Mouse (Mus musculus): ENCODE results near the gene Tmeff1. TPM values are rescaled to one million over a fixed set of nuclear protein-coding genes. Genes with fewer than 3 reads are reported as not detected.

Tmeff1 gene
- total RNA-seq, 1 experiment = 257 TPM

DNA sequence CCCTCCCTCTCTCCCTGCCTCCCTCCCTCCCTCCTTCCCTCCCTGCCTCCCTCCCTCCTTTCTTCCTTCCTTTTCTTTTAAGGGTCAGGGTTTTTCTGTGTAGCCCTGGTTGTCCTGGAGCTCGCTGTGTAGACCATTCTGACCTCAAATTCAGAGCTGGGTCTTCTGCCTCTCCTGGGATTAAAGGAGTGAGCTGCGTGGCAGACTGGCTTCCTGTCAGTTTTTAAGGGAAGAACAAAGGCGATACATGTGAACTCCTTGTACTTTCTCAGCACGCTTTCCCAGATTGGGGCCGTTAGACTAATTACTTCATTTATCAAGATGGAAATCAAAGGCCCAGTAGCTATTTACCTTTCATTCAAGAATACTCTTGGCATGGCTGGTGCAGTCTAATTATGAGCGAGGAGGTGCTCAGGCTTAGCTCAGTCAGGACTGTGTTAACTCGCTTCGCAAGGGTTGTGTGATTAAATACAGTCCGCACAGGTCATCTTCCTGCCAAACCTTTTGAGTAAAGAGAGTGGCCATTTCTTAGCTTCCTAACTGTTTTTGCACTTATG, 107.8 kb downstream of the Tmeff1 start:
- Histone ChIP-seq H3K4me1 (ENCODE audit: control insufficient read depth in 2 of 2, insufficient read depth in 2 of 2, low read length in 2 of 2, poor library complexity in 1 of 2) (0 out of 4 replicates have a peak, but pooled peaks cover 0 to 2% of the 10 kb centered on the region in 2 experiments), H3K36me3 (ENCODE audit: control insufficient read depth, insufficient read depth, low read length, poor library complexity, severe bottlenecking) (no peaks in the 10 kb centered on the region), H3K27ac (ENCODE audit: insufficient read depth, low read depth, low read length, poor library complexity, severe bottlenecking) (no peak overlapping the region), H3K9ac (ENCODE audit: insufficient read depth, low read depth, low read length, poor library complexity, severe bottlenecking) (no peak overlapping the region), H3K9me3 (ENCODE audit: control insufficient read depth, insufficient read depth, low read depth, low read length) (no peaks in the 10 kb centered on the region), H3K4me3 (ENCODE audit: insufficient read depth in 1 of 2, low read depth in 1 of 2, low read length in 2 of 2, poor library complexity in 1 of 2, severe bottlenecking in 1 of 2) (no peak overlapping the region)
- DNase-seq (ENCODE audit: low read depth, low spot score) = no peak
- in situ Hi-C loops (cut with MboI; ENCODE audit: low sequenced_read_pairs in 2 of 2, unreplicated experiment in 2 of 2) = no loop called here
- TF ChIP-seq ZNF384 (IDR thresholded peaks at IDR 0.05; ENCODE audit: low read depth, low read length) (no peak), CHD2 (IDR thresholded peaks at IDR 0.05; ENCODE audit: low read depth, low read length) (no peak), MAFK (IDR thresholded peaks at IDR 0.05; ENCODE audit: insufficient read depth, low read depth, low read length) (no peak), HCFC1 (IDR thresholded peaks at IDR 0.05; ENCODE audit: borderline replicate concordance, insufficient read depth, low read length) (no peak), ZC3H11A (IDR thresholded peaks at IDR 0.05; ENCODE audit: borderline replicate concordance, low read depth, low read length) (no peak)

DNA sequence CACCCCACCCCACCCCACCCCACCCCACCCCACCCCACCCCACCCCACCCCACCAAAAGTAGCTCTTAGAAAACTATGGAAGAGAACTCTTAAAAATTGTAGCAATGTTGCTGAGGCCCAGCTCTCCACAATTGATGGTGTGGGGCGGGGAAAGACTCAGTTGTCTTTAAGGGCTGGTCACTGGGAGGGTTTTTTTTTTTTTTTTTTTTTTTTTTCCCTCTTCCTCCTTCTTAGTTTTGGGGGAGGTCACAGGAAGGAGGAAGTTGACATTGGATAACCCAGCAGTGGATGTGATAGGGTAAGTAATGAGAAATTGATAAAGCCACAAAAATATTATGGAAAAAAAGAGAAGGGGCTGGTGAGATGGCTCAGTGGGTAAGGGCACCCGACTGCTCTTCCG, 111.7 kb downstream of the Tmeff1 start:
- in situ Hi-C loops (cut with MboI; ENCODE audit: low sequenced_read_pairs in 2 of 2, unreplicated experiment in 2 of 2) = no loop called here
- TF ChIP-seq HCFC1 (IDR thresholded peaks at IDR 0.05; ENCODE audit: borderline replicate concordance, insufficient read depth, low read length) (no peak), ZC3H11A (IDR thresholded peaks at IDR 0.05; ENCODE audit: borderline replicate concordance, low read depth, low read length) (no peak), MAFK (IDR thresholded peaks at IDR 0.05; ENCODE audit: insufficient read depth, low read depth, low read length) (no peak), CHD2 (IDR thresholded peaks at IDR 0.05; ENCODE audit: low read depth, low read length) (no peak), ZNF384 (IDR thresholded peaks at IDR 0.05; ENCODE audit: low read depth, low read length) (peak; percentile 62; the same call in 1 of the 2 replicates)
- no peak for DNase-seq (ENCODE audit: low read depth, low spot score)

DNA sequence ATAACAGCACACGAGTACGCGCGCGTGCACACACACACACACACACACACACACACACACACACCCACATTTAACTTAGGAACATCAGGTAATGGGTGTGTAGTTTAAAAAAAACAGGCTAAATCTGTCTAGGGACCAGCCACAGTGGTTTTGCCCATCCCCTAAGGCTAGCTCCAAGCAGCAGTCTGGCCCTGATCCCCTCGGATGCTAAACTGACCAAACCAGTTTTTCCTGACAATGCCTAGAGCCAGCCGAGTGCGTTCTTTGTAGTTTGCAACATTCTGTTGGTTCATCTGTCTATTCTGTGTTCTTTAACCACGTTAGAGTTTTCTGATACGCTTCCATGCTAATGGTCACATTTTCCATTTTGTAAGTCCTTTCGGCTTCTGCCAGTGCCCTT, 112.3 kb downstream of the Tmeff1 start:
- Histone ChIP-seq H3K9me3 (ENCODE audit: control insufficient read depth, insufficient read depth, low read depth, low read length) (no peaks in the 10 kb centered on the region), H3K4me1 (ENCODE audit: control insufficient read depth in 2 of 2, insufficient read depth in 2 of 2, low read length in 2 of 2, poor library complexity in 1 of 2) (peaks cover 0 to 3% of the 10 kb centered on the region in 2 experiments; a peak in 1 of 4 replicates), H3K4me3 (ENCODE audit: insufficient read depth in 1 of 2, low read depth in 1 of 2, low read length in 2 of 2, poor library complexity in 1 of 2, severe bottlenecking in 1 of 2) (no peak overlapping the region), H3K27ac (ENCODE audit: insufficient read depth, low read depth, low read length, poor library complexity, severe bottlenecking) (peak overlapping the region; percentile 65; the same call in 1 of the 2 replicates), H3K36me3 (ENCODE audit: control insufficient read depth, insufficient read depth, low read length, poor library complexity, severe bottlenecking) (no peaks in the 10 kb centered on the region), H3K9ac (ENCODE audit: insufficient read depth, low read depth, low read length, poor library complexity, severe bottlenecking) (no peak overlapping the region; the same call in 1 of the 2 replicates)
- DNase-seq (ENCODE audit: low read depth, low spot score) = no peak
- TF ChIP-seq ZC3H11A (IDR thresholded peaks at IDR 0.05; ENCODE audit: borderline replicate concordance, low read depth, low read length) = no peak
- no peak for TF ChIP-seq CHD2 (IDR thresholded peaks at IDR 0.05; ENCODE audit: low read depth, low read length)
- peak; percentile 70 for TF ChIP-seq ZNF384 (IDR thresholded peaks at IDR 0.05; ENCODE audit: low read depth, low read length)
- TF ChIP-seq MAFK (IDR thresholded peaks at IDR 0.05; ENCODE audit: insufficient read depth, low read depth, low read length) = no peak
- no peak for TF ChIP-seq HCFC1 (IDR thresholded peaks at IDR 0.05; ENCODE audit: borderline replicate concordance, insufficient read depth, low read length)
- in situ Hi-C loops (cut with MboI; ENCODE audit: low sequenced_read_pairs in 2 of 2, unreplicated experiment in 2 of 2) = no loop called here

More for the DNA sequence above, 111.7 kb downstream of the Tmeff1 start:
- H3K27ac ChIP-seq (ENCODE audit: insufficient read depth, low read depth, low read length, poor library complexity, severe bottlenecking) = no peak overlapping the region; the same call in 1 of the 2 replicates
- H3K9me3 ChIP-seq (ENCODE audit: control insufficient read depth, insufficient read depth, low read depth, low read length) = no peaks in the 10 kb centered on the region
- no peak overlapping the region for H3K4me3 ChIP-seq (ENCODE audit: insufficient read depth in 1 of 2, low read depth in 1 of 2, low read length in 2 of 2, poor library complexity in 1 of 2, severe bottlenecking in 1 of 2)
- no peaks in the 10 kb centered on the region for H3K36me3 ChIP-seq (ENCODE audit: control insufficient read depth, insufficient read depth, low read length, poor library complexity, severe bottlenecking)
- no peak overlapping the region for H3K9ac ChIP-seq (ENCODE audit: insufficient read depth, low read depth, low read length, poor library complexity, severe bottlenecking)
- peaks cover 0 to 3% of the 10 kb centered on the region in 2 experiments; a peak in 1 of 4 replicates for H3K4me1 ChIP-seq (ENCODE audit: control insufficient read depth in 2 of 2, insufficient read depth in 2 of 2, low read length in 2 of 2, poor library complexity in 1 of 2)

Other genes with a start within 250 kb of the Tmeff1 start
- 83.8 and 94.1 TPM in 2 replicates for gene Tex10, start 111.7 kb upstream of the Tmeff1 start, total RNA-seq (2012; rRNA removed)
- gene Msantd3, start 45.2 kb upstream of the Tmeff1 start, total RNA-seq (2012; rRNA removed) = 34.4 and 41.7 TPM in 2 replicates
- 6.8 and 7.9 TPM in 2 replicates for gene Cavin4, start 78.3 kb downstream of the Tmeff1 start, total RNA-seq (2012; rRNA removed)